Mouse (Mus musculus) liver, adult 2 months (tissue): ENCODE data around the gene Dhx32.

Experiments used
- CTCF ChIP-seq: fragments of 200-500 bp; IDR thresholded peaks from 2 replicates; pipeline ENCODE4 v1.5.1; 2011; ENCODE audit warnings: low read depth, low read length, control low read depth
- POLR2A ChIP-seq: fragments of 200-500 bp; IDR thresholded peaks from 2 replicates; pipeline ENCODE4 v1.6.1; 2011; ENCODE audit warnings: low read length, control low read depth; ENCODE audit not compliant: insufficient read depth; ENCODE audit errors: extremely low read depth

GRCm38 (mm10) chr7:133793248-133794131, 11.0 kb upstream of the Dhx32 start:
- TF ChIP-seq CTCF (no peak), POLR2A (no peak)
